Mouse (Mus musculus) kidney, embryonic 14.5 days (tissue): ENCODE data around the gene H2-DMa. TPM values are rescaled to one million over a fixed set of nuclear protein-coding genes. Genes with fewer than 3 reads are reported as not detected.

Source experiments
- ATAC-seq: fragments of 200-750 bp; cut with Nextera tagmentation; 2 replicates; pipeline ENCODE4 v1.8.0; 2017; ENCODE audit warnings: moderate number of reproducible peaks, mild to moderate bottlenecking, moderate TSS enrichment, moderate library complexity; ENCODE audit not compliant: low FRiP score, low TSS enrichment
- H3K27ac ChIP-seq: fragments of 300-500 bp; sonication (generic); 2 replicates; pipeline ENCODE4 v1.5.1; 2014; ENCODE audit warnings: low read depth, mild to moderate bottlenecking, low read length, moderate library complexity, mixed read lengths
- H3K27me3 ChIP-seq: fragments of 300-500 bp; sonication (generic); 2 replicates; pipeline ENCODE4 v1.6.1; 2014; ENCODE audit warnings: mild to moderate bottlenecking, low read length; ENCODE audit not compliant: control insufficient read depth, insufficient read depth
- H3K36me3 ChIP-seq: fragments of 300-500 bp; sonication (generic); 2 replicates; pipeline ENCODE4 v1.6.1; 2014; ENCODE audit warnings: low read length, mixed read lengths; ENCODE audit not compliant: control insufficient read depth, insufficient read depth
- H3K4me1 ChIP-seq: fragments of 300-500 bp; sonication (generic); 2 replicates; pipeline ENCODE4 v1.6.1; 2014; ENCODE audit warnings: low read length, mixed read lengths; ENCODE audit not compliant: control insufficient read depth, insufficient read depth
- H3K4me2 ChIP-seq: fragments of 300-500 bp; sonication (generic); replicated peaks from 2 replicates; pipeline ENCODE4 v1.6.1; 2014; ENCODE audit warnings: low read depth, mild to moderate bottlenecking, low read length
- H3K4me3 ChIP-seq: fragments of 300-500 bp; sonication (generic); 2 replicates; pipeline ENCODE4 v1.5.1; 2014; ENCODE audit warnings: mild to moderate bottlenecking, low read length
- H3K9ac ChIP-seq: fragments of 300-500 bp; sonication (generic); 2 replicates; pipeline ENCODE4 v1.6.1; 2014; ENCODE audit warnings: low read depth, mild to moderate bottlenecking, low read length, moderate library complexity
- H3K9me3 ChIP-seq: fragments of 300-500 bp; sonication (generic); 2 replicates; pipeline ENCODE4 v1.6.1; 2016; ENCODE audit warnings: low read length; ENCODE audit not compliant: control insufficient read depth
- WGBS: fragments of 180-500 bp; shearing (Covaris S2); extraction: QIAGEN DNeasy Blood & Tissue Kit; methylation state at CpG from one replicate; pipeline ENCODE4 v1.1.7; 2014; 5-methylcytosine and 5-hydroxymethylcytosine counted together
- polyA plus RNA-seq: library from polyadenylated mRNA; unstranded; fragments of >200 nt; fragmentation: Nextera tagmentation; extraction: Ambion mirVana; gene quantifications from 2 replicates; pipeline ENCODE4 v1.2.1, GENCODE M21; 2014

H2-DMa gene
- polyA plus RNA-seq, 1 experiment from 2014 or later: 19.3 TPM

DNA sequence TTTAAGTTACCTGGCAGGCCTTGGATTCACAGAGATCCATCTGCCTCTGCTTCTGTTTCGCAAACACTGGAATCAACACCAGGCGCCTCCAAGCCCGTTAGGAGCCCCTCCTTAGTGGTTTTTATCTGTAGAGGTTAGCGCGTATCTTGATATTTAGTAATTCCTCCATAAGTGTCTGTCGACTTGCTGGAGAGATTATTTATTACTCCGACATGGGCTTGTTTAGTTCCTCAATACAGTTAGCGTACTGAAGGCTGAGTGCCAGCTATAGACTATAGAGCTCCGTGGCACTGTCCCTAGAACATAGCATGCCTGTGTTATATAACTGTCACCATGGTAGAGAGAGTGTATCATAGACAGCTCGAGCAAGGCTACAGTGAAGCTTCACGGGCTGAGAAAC lies 31.2 kb upstream of the H2-DMa start:
- no peak for ATAC-seq
- no peak overlapping the region for H3K27ac ChIP-seq
- no peaks in the 10 kb centered on the region for H3K4me1 ChIP-seq
- H3K27me3 ChIP-seq: no peaks in the 10 kb centered on the region
- H3K9ac ChIP-seq: no peak overlapping the region
- H3K4me3 ChIP-seq: no peak overlapping the region
- H3K9me3 ChIP-seq: no peaks in the 10 kb centered on the region
- 87% methylated on average over 11 of the region's 11 CpGs for WGBS
- H3K36me3 ChIP-seq: no peaks in the 10 kb centered on the region
- no peak overlapping the region for H3K4me2 ChIP-seq

DNA sequence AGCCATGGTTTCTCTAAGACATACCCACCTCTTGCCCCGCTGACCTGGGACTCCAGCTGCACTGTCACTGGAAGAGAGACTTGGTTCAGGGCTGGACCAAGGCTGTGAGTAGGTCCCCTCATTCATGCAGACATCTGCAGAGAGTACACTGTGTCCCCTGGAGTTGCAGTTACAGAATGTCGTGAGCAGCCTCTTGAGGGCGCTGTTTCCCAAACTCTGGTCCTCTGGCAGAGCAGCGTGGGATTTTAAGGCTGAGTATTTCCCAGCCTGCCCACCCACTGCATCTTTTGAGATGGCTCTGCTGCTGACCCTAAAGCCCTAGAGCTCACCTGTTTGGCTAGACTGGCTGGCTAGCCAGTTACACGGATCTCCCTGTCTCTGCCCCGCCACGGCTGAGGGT lies 28.4 kb upstream of the H2-DMa start:
- WGBS: 56% methylated on average over 7 of the region's 7 CpGs
- H3K4me2 ChIP-seq: no peak overlapping the region
- H3K9me3 ChIP-seq: no peaks in the 10 kb centered on the region
- H3K36me3 ChIP-seq: no peaks in the 10 kb centered on the region
- H3K9ac ChIP-seq: no peak overlapping the region
- no peak for ATAC-seq
- H3K4me3 ChIP-seq: no peak overlapping the region
- H3K27ac ChIP-seq: no peak overlapping the region
- H3K27me3 ChIP-seq: no peaks in the 10 kb centered on the region
- H3K4me1 ChIP-seq: no peaks in the 10 kb centered on the region

DNA sequence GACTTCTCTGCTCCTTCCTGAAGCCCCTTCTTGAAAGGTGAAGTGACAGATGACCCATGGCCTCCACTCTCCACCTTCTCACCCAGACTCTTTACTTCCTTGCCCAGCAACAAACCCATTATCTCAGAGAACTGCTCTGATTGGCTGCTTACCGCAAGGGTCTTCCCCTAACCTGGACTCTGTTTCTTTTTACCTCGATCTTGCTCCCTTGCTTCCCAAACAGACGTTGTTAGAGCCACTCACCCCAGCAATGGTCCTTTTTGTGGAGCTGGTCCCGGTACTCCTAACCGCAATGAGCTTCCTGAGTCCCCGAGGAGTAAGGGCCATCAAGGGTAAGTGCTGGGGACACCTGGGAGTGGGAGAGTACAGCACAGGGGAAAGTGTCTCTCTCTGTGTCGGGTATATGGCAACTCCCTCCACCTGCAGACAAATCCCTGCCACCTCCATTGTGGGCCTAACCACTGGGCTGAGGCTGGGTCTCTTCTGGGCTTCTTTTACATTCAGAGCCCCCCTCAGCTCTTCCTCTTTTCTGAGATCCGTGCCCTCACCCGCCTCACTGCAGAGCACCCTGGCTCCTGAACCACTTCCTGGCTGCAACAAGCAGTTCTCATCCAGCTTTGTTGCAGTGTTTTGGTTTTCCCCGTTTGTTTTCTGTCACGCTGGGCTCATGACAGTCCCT lies 27.0 kb upstream of the H2-DMa start, which contains the start of gene H2-Oa:
H2-Oa (plus strand) TSS at position 144 of the 679 bp plus-strand sequence.
- ATAC-seq: no peak
- WGBS: 32% methylated on average over 11 of the region's 11 CpGs
- H3K27ac ChIP-seq: no peak within 1 kb of the TSS

DNA sequence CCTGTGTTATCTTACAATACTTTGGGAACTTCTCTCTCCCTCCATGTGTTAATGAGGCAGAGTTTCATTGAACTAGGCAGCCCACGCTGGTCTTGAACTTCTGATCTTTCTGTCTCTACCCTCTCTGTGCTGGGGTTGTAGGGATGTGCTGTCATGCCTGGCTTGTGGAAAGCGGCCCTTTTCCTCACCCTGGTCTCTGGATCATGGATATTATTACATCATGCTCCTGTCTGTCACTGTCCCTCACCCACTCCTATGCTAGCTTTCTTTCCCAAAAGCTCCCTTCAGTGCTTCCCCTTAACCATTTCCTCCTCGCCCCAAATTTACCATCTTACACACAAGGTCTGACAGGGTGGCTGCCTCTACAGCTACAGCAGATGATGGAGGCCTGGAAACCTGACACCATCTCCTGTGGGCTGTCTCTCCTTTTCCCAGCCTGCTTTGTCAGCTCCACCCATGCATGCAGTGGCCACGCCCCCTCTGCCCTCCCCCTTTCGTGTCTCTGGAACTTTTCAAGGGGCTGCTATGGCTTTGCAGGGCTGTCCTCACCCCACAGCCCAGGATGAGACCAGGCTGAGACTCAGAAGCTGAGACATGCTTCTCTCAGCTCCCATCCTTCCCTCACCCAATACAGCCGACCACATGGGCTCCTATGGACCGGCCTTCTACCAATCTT lies 26.0 kb upstream of the H2-DMa start:
- Histone ChIP-seq H3K9me3 (no peaks in the 10 kb centered on the region), H3K4me3 (no peak overlapping the region), H3K27me3 (no peaks in the 10 kb centered on the region), H3K27ac (no peak overlapping the region), H3K9ac (no peak overlapping the region), H3K4me2 (peak overlapping the region; percentile 13; the same call in 1 of the 2 replicates), H3K36me3 (no peaks in the 10 kb centered on the region), H3K4me1 (no peaks in the 10 kb centered on the region)
- 30% methylated on average over 7 of the region's 7 CpGs for WGBS
- peak; percentile 82 for ATAC-seq

More for the DNA sequence above, 27.0 kb upstream of the H2-DMa start, which contains the start of gene H2-Oa:
- Histone ChIP-seq H3K9me3 (no peaks in the 10 kb centered on the region), H3K4me1 (no peaks in the 10 kb centered on the region), H3K4me2 (no peak within 1 kb of the TSS), H3K9ac (no peak within 1 kb of the TSS), H3K36me3 (no peaks in the 10 kb centered on the region), H3K4me3 (no peak within 1 kb of the TSS), H3K27me3 (no peaks in the 10 kb centered on the region)

DNA sequence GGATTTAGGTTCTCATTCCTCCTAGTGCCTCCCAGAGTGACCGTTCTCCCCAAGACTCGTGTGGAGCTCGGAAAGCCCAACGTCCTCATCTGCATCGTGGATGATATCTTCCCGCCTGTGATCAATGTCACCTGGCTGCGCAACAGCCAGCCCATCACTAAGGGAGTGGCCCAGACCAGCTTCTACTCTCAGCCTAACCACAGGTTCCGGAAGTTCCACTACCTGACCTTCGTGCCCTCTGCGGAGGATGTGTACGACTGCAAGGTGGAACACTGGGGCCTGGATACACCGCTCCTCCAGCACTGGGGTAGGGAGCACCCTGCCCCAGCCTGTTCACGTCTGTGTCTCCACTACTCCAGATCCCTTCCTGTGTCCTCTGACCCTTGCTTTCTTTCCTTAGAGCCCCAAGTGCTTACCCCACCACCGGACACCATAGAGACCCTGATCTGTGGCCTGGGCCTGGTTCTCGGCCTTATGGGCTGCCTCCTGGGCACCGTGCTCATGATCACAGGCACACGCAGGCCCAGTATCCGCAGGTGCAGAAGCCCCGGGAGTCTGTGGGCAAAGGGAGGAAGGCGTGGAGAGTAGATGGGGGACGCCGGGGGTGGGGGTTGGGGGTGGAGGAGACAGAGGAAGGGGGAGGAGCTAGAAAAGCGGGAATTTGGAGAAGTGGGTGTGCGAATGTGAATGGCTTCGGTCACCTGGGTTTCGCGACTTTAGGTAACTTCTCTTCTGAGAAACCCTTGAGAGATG lies 24.9 kb upstream of the H2-DMa start:
- ATAC-seq: no peak

DNA sequence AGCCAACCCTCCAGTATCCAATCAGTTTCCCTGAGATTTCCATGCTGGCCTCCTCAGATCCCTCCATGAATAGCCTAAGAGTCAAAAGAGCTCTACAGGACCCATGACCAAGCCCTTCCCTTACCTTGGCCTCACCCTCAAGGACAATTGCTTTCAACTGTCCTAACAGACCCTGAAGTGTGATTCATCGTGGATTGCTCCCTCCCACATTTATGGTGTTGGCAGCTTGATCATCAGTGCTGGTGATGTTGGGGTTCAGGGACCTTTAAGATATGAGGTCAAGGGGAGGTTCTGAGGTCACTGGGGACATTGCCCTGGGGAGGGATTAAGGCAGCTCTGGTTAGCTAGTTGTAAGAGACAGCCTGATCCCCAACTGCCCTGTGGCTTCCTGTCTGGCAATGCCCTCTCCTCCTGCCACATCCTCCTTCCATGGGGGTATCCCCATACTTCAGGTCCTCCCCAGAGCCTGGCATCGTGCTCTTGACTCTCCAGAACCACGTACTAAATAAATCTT lies 22.8 kb upstream of the H2-DMa start:
- 63% methylated on average over 3 of the region's 3 CpGs for WGBS
- H3K27me3 ChIP-seq: no peaks in the 10 kb centered on the region
- H3K9ac ChIP-seq: no peak overlapping the region
- H3K4me1 ChIP-seq: no peaks in the 10 kb centered on the region
- H3K4me2 ChIP-seq: no peak overlapping the region
- no peaks in the 10 kb centered on the region for H3K9me3 ChIP-seq
- ATAC-seq: no peak
- H3K36me3 ChIP-seq: no peaks in the 10 kb centered on the region
- no peak overlapping the region for H3K4me3 ChIP-seq
- no peak overlapping the region for H3K27ac ChIP-seq

More for the DNA sequence above, 24.9 kb upstream of the H2-DMa start:
- Histone ChIP-seq H3K27me3 (no peaks in the 10 kb centered on the region), H3K4me2 (no peak overlapping the region), H3K9me3 (no peaks in the 10 kb centered on the region), H3K4me3 (no peak overlapping the region), H3K9ac (no peak overlapping the region), H3K27ac (no peak overlapping the region), H3K36me3 (no peaks in the 10 kb centered on the region), H3K4me1 (no peaks in the 10 kb centered on the region)
- 89% methylated on average over 27 of the region's 27 CpGs for WGBS

DNA sequence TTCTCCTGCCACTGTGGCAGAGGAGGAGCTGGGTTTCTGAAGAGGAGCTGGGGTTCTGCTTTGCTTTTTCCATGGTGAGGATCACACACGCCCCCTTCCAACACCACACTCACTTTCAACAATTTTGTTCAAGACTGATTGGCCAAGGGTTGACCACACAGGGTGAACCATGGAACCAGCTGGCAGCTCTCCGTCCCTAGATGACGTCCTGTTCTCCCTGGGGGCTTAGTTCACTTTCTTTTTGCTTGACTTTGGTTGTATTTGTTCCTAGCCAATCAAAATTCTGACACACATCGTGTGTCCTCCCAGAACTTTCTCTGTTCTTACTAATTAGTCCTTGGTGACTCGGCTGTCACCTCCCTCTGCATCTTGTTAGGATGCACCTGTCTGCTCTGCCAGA lies 22.1 kb upstream of the H2-DMa start:
- Histone ChIP-seq H3K4me1 (no peaks in the 10 kb centered on the region), H3K9me3 (no peaks in the 10 kb centered on the region), H3K36me3 (no peaks in the 10 kb centered on the region), H3K9ac (no peak overlapping the region), H3K27me3 (no peaks in the 10 kb centered on the region), H3K27ac (no peak overlapping the region), H3K4me3 (no peak overlapping the region), H3K4me2 (no peak overlapping the region)
- ATAC-seq: no peak
- WGBS: 59% methylated on average over 5 of the region's 5 CpGs

DNA sequence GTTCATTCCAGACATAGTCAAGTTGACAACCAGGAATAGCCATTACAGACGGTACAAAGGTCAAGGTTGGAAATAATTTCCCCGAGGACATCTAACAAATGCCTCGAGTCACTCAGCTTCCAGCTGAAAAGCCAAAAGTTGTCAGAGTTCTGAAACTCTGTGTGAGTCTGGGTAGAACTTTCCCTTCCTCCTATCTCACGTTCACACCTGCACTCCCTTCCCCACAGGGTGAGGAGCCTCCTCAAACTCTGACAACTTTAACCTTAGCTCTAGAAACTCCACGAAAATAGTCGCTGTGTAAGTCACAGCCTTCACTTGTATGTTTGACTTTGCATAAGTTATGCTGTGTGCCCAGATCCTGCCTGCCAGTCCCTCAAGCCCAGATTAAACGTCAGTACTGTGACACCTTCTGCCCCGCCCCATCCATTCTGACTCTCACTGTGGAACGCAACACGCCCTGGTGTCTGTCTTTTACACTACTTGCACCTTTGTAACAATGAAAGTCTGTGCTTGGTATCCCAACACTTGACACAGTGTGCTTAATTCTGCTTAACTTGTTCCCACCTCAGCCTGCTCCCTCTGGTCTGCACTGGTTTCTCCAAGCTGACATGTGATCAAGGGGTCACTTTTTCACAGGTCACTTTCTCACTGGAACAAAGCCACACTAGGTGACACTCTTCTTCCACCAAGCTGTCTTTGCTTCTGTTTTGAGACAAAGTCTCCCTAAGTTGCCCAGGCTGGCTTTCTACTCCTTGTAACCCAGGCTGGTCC lies 20.4 kb upstream of the H2-DMa start:
- 50% methylated on average over 10 of the region's 10 CpGs for WGBS
- Histone ChIP-seq H3K4me3 (no peak overlapping the region), H3K36me3 (no peaks in the 10 kb centered on the region), H3K4me1 (no peaks in the 10 kb centered on the region), H3K9me3 (no peaks in the 10 kb centered on the region), H3K27ac (no peak overlapping the region), H3K9ac (no peak overlapping the region), H3K27me3 (no peaks in the 10 kb centered on the region), H3K4me2 (no peak overlapping the region)
- no peak for ATAC-seq
